Mouse (Mus musculus) limb, embryonic 14.5 days (tissue): ENCODE measurements around the gene Tns3. TPM values are rescaled to one million over a fixed set of nuclear protein-coding genes. Genes with fewer than 3 reads are reported as not detected.

Experiments used
- ATAC-seq: fragments of 200-750 bp; cut with Nextera tagmentation; 2 replicates; pipeline ENCODE4 v1.8.0; 2017; ENCODE audit warnings: low read depth, moderate number of reproducible peaks, moderate TSS enrichment; ENCODE audit not compliant: low FRiP score
- DNase-seq: peaks from one replicate; pipeline ENCODE4 v3.0.0-alpha.2; 2015; ENCODE audit warnings: low spot score
- H3K27ac ChIP-seq: fragments of 300-500 bp; sonication (generic); replicated peaks from 2 replicates; pipeline ENCODE4 v1.5.1; 2014; ENCODE audit warnings: low read depth, mild to moderate bottlenecking, low read length, moderate library complexity, mixed read lengths
- H3K27me3 ChIP-seq: fragments of 300-500 bp; sonication (generic); 2 replicates; pipeline ENCODE4 v1.6.1; 2014; ENCODE audit warnings: low read length, mixed read lengths; ENCODE audit not compliant: control insufficient read depth, insufficient read depth
- H3K36me3 ChIP-seq: fragments of 300-500 bp; sonication (generic); 2 replicates; pipeline ENCODE4 v1.6.1; 2014; ENCODE audit warnings: mild to moderate bottlenecking, low read length, moderate library complexity, mixed read lengths; ENCODE audit not compliant: control insufficient read depth, insufficient read depth
- H3K4me1 ChIP-seq: fragments of 300-500 bp; sonication (generic); 2 replicates; pipeline ENCODE4 v1.6.1; 2014; ENCODE audit warnings: antibody characterized with exemption, low read length, mixed read lengths; ENCODE audit not compliant: control insufficient read depth, insufficient read depth
- H3K4me2 ChIP-seq: fragments of 300-500 bp; sonication (generic); replicated peaks from 2 replicates; pipeline ENCODE4 v1.6.1; 2014; ENCODE audit warnings: low read depth, mild to moderate bottlenecking, low read length, moderate library complexity; ENCODE audit not compliant: severe bottlenecking
- H3K4me3 ChIP-seq: fragments of 300-500 bp; sonication (generic); replicated peaks from 2 replicates; pipeline ENCODE4 v1.5.1; 2014; ENCODE audit warnings: low read length
- H3K9ac ChIP-seq: fragments of 300-500 bp; sonication (generic); 2 replicates; pipeline ENCODE4 v1.6.1; 2014; ENCODE audit warnings: mild to moderate bottlenecking, low read depth, low read length, moderate library complexity; ENCODE audit not compliant: severe bottlenecking
- H3K9me3 ChIP-seq: fragments of 300-500 bp; sonication (generic); 2 replicates; pipeline ENCODE4 v1.6.1; 2016; ENCODE audit warnings: low read length; ENCODE audit not compliant: control insufficient read depth
- POLR2A ChIP-seq: fragments of 200-500 bp; IDR thresholded peaks from 2 replicates; pipeline ENCODE4 v1.8.0; 2012; ENCODE audit warnings: inconsistent platforms, mild to moderate bottlenecking, moderate library complexity, borderline replicate concordance; ENCODE audit not compliant: insufficient read depth, insufficient read length; ENCODE audit errors: extremely low read depth
- WGBS: fragments of 180-500 bp; shearing (Covaris S2); extraction: QIAGEN DNeasy Blood & Tissue Kit; methylation state at CpG from one replicate; pipeline ENCODE4 v1.1.7; 2014; 5-methylcytosine and 5-hydroxymethylcytosine counted together
- polyA plus RNA-seq, 2 experiments: library from polyadenylated mRNA; depleted of rRNA in 1 of 2; stranded (reverse) in 1 of 2; unstranded in 1 of 2; fragments of >200 nt; fragmentation: Nextera tagmentation in 1 of 2; extraction: Ambion mirVana in 1 of 2; gene quantifications; 2 replicates each; pipeline versions ENCODE4 v1.2.1 to v1.2.3; 2012 to 2014

Tns3 gene
- polyA plus RNA-seq, 2 experiments = 27.4 to 59.1 TPM

- Histone ChIP-seq H3K9ac (no peak overlapping the region), H3K4me2 (0 out of 2 replicates have a peak overlapping the region, but pooled peaks have one; percentile 5), H3K27me3 (no peaks in the 10 kb centered on the region), H3K36me3 (peaks cover 5% of the 10 kb centered on the region; the same call in 1 of the 2 replicates), H3K4me1 (peaks cover 46% of the 10 kb centered on the region), H3K4me3 (no peak overlapping the region), H3K9me3 (no peaks in the 10 kb centered on the region), H3K27ac (peak overlapping the region; percentile 48; the same call in 1 of the 2 replicates)
- ATAC-seq (no peak), DNase-seq (no peak)
- no peak for TF ChIP-seq POLR2A
- 64% methylated on average over 6 of the region's 6 CpGs for WGBS
Measured at GRCm38 (mm10) chr11:8626715-8627114, 37.6 kb downstream of the Tns3 start.

GRCm38 (mm10) chr11:8625915-8626604, 38.3 kb downstream of the Tns3 start:
- Histone ChIP-seq H3K4me1 (peaks cover 52% of the 10 kb centered on the region), H3K27ac (peak overlapping the region; percentile 98), H3K9me3 (no peaks in the 10 kb centered on the region), H3K4me2 (peak overlapping the region; percentile 97; the same call in 1 of the 2 replicates), H3K36me3 (peaks cover 5% of the 10 kb centered on the region; the same call in 1 of the 2 replicates), H3K4me3 (no peak overlapping the region), H3K27me3 (no peaks in the 10 kb centered on the region), H3K9ac (no peak overlapping the region)
- no peak for DNase-seq
- WGBS = 38% methylated on average over 10 of the region's 10 CpGs
- TF ChIP-seq POLR2A = no peak
- ATAC-seq = no peak

- no peak for TF ChIP-seq POLR2A
- H3K9me3 ChIP-seq = no peaks in the 10 kb centered on the region
- DNase-seq = peak; percentile 72
- H3K27ac ChIP-seq = peak overlapping the region; percentile 98
- H3K4me1 ChIP-seq = peaks cover 56% of the 10 kb centered on the region
- WGBS = 12% methylated on average over 6 of the region's 6 CpGs
- H3K4me2 ChIP-seq = peak overlapping the region; percentile 97
- H3K36me3 ChIP-seq = peaks cover 5% of the 10 kb centered on the region; the same call in 1 of the 2 replicates
- H3K27me3 ChIP-seq = no peaks in the 10 kb centered on the region
- 0 out of 2 replicates have a peak, but pooled peaks have one; percentile 18 for ATAC-seq
- H3K9ac ChIP-seq = peak overlapping the region; percentile 22; the same call in 1 of the 2 replicates
- H3K4me3 ChIP-seq = peak overlapping the region; percentile 86
Measured at GRCm38 (mm10) chr11:8625451-8625850, 38.9 kb downstream of the Tns3 start.

- WGBS = under 1% methylated on average over 66 of the region's 74 CpGs
- Histone ChIP-seq H3K9me3 (no peaks in the 10 kb centered on the region), H3K27ac (peak overlapping the region; percentile 98), H3K9ac (peak overlapping the region; percentile 92), H3K4me3 (peak overlapping the region; percentile 86), H3K4me2 (peak overlapping the region; percentile 97), H3K4me1 (peaks cover 54% of the 10 kb centered on the region), H3K27me3 (no peaks in the 10 kb centered on the region), H3K36me3 (peaks cover 5% of the 10 kb centered on the region; the same call in 1 of the 2 replicates)
- ATAC-seq (peak; percentile 83), DNase-seq (peak; percentile 84)
- no peak for TF ChIP-seq POLR2A
Measured at GRCm38 (mm10) chr11:8624179-8624886, 40.0 kb downstream of the Tns3 start.

- H3K9ac ChIP-seq = peak overlapping the region; percentile 92
- no peak for TF ChIP-seq POLR2A
- H3K27me3 ChIP-seq = no peaks in the 10 kb centered on the region
- H3K4me2 ChIP-seq = peak overlapping the region; percentile 97
- H3K27ac ChIP-seq = peak overlapping the region; percentile 98
- ATAC-seq (no peak), DNase-seq (peak; percentile 59)
- under 1% methylated on average over 16 of the region's 20 CpGs for WGBS
- H3K4me1 ChIP-seq = peaks cover 49% of the 10 kb centered on the region
- H3K36me3 ChIP-seq = peaks cover 5% of the 10 kb centered on the region; the same call in 1 of the 2 replicates
- H3K9me3 ChIP-seq = no peaks in the 10 kb centered on the region
- H3K4me3 ChIP-seq = peak overlapping the region; percentile 86
Measured at GRCm38 (mm10) chr11:8623852-8624178, 40.5 kb downstream of the Tns3 start.
